Mouse (Mus musculus) yolk sac, embryonic 10.5 days (tissue): ENCODE measurements around the gene Rapgef5.

ENCODE experiments used
- DNase-seq: peaks from one replicate; pipeline ENCODE4 v3.0.0-alpha.2; 2017; ENCODE audit warnings: low spot score

The Rapgef5 gene

DNA sequence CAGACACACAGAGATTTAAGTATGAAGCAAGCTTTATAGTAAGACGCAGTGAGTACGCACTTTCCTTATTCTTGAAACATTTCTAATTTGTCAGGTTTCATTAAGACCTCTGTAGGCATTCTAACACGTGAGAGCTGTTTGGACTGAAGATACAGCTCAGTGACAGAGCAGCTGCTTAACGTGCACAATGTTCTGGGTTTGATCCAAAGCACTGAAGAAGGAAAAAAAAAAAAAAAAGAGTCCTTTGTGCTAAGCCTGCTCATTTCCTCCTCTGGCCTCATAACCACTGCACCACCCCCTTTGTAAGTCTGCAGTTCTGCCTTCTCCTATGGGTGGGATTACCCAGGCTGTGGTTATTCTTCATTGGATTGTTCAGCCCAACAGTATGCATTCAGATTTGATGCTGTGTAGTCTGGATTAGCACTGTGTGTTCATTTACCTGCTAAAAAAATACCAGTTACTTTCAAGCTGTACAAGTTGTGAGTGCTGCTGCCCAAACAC lies 103.3 kb downstream of the Rapgef5 start:
- no peak for DNase-seq

- DNase-seq: no peak
These were observed 106.7 kb downstream of the Rapgef5 start for GRCm38 (mm10) chr12:117622972-117623371.

GRCm38 (mm10) chr12:117627311-117627710 lies 111.0 kb downstream of the Rapgef5 start:
- no peak for DNase-seq

DNA sequence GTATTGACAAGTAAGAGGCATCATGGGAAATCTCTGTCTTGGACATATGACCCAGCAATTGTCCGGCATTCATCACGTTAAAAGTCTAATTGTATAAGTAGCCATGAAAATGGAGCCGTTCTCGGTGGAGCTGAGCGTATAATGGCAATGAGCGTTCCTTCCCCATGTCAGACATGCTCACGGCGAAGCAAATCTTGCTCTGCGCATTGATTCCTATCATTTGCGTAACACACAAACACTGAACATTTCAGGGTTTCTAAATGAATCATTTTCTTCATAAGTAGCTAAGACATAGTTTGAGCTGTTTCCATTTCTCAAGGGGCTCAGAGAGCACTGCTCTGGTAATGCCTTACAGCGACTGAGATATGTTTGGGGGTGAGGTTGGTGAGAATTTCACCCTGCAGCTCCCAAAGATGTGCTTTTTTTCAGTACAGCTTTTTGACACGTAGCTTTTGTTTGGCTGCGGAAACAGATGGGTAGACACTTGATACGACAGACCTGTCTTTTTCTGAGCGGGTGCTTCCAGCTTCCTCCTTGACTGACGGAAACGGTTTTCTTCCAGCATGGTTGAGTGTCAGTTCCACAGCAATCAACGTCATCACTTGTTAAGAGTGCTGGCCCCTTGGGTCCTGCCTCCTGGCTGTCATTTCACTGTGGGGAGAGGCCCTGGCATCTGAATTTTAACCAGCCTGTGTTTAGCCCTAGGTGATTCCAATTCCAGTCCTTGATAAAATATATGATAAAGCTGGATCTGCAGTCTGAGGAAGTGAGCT lies 112.2 kb downstream of the Rapgef5 start:
- no peak for DNase-seq

GRCm38 (mm10) chr12:117632133-117632532 lies 115.9 kb downstream of the Rapgef5 start:
- DNase-seq: no peak

DNA sequence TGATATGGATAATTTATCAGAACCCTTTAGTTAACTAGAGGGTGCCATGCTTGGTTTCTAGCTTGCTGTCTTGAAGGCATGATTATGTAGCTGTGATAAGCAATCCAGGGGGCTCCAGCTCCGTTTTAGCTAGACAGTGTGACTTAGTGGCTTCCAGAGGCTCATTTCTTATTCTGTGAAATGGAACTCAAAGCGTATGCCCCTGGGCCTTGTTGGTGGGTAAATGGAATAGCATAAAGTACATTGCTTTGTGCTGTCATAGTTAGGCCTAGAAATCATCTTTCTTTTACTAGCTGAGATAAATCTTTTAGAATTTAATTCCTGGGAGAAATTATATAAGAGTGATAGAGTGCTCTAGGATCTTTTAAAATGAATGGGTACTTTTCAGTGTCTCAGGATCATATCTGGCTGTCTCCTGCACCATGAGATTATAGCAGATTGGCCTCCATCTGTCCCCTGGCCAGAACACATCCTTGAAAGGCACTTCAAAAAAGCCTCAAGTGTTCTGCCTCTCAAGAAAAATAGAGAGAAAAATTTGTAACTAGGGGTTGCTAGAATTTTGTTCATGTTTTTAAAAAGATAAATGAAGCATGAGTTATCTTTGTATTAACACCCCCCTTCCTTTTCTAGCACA lies 120.0 kb downstream of the Rapgef5 start:
- no peak for DNase-seq

- DNase-seq: no peak
These were observed 120.7 kb downstream of the Rapgef5 start for GRCm38 (mm10) chr12:117636969-117637368.

GRCm38 (mm10) chr12:117638833-117639232 lies 122.6 kb downstream of the Rapgef5 start:
- DNase-seq: no peak

- DNase-seq: no peak
These were observed 123.3 kb downstream of the Rapgef5 start for GRCm38 (mm10) chr12:117639356-117640121.

DNA sequence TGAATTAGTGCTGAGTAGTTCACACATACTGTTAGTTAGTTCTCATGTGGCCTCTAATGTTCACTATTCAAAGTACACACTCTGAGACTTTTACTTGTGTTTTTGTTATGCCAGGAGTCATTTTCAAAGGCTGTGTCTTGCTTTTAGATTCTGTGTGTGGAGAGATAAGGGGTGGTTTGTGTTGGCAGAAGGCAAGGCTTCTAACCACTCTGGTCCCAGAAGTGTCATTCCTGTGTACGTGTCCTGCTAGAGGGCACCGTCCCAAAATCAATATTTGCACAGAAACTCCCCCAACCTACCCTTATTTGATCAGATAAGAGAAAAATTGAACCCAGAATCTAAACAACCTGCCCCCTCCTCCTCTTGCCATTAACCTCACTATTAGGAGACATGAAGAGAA lies 126.2 kb downstream of the Rapgef5 start:
- no peak for DNase-seq

GRCm38 (mm10) chr12:117645771-117646170 lies 129.5 kb downstream of the Rapgef5 start:
- DNase-seq: no peak

- DNase-seq: no peak
These were observed 137.7 kb downstream of the Rapgef5 start for GRCm38 (mm10) chr12:117653920-117654472.

DNA sequence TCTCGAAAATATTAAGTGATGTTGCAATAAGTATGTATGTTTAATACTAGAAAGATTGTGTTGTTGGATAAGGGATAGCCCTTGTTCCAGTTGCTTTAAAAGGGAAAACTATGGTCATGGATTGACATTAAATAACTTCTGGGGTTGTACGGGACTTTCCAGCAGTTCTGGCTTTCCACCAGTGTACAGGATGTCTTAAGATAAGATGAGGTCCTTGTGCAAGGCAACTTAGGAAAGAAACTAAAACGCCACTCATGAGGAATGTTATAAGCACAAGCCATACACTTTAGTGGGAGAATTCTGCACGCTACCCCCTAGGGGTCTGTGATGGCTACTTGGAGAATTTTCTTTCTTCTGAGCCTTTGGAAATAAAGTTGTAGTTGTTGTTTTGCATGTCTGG lies 140.7 kb downstream of the Rapgef5 start:
- no peak for DNase-seq

DNA sequence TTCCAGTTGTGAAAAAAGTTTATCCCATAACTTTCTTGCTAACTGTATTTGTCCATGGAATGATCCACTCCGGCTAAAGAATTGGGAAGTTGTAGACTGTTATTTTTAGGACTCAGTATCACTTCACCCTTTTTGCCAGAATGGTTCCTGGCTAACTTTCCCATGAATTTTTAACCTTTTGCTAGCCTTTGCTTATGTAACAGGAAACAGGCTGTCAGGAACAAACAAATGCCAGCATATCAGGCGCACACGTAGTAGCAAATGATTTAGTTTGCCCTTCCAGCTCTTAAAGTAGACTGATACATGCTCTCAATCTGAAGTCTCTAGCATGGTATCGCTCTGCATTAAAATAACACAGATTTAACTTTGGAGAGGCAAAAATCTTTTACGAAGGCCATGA lies 141.5 kb downstream of the Rapgef5 start:
- no peak for DNase-seq

GRCm38 (mm10) chr12:117658821-117659220 lies 142.5 kb downstream of the Rapgef5 start:
- DNase-seq: no peak

- peak; percentile 20 for DNase-seq
These were observed 144.1 kb downstream of the Rapgef5 start for GRCm38 (mm10) chr12:117660361-117660760.

GRCm38 (mm10) chr12:117661871-117662270 lies 145.6 kb downstream of the Rapgef5 start:
- DNase-seq: no peak

DNA sequence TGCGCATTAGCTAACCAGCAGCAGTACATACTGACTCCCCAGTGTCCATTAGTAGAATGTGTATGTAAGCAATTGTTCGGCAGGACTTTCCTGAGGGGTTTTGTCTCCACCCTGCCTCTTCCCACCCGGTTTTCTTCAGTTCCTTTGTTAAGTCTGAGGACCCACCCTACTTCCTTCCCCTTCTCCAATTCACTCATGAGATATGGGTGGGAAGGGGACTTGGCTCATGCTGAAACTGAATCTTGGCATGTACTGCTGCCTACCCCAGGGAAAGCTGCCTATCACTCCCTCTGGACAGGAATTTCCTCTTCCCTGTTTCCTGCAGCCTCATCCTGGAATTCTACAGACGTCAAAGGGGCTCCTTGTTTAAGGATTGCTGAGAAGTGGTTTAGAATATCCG lies 147.4 kb downstream of the Rapgef5 start:
- no peak for DNase-seq

- no peak for DNase-seq
These were observed 148.4 kb downstream of the Rapgef5 start for GRCm38 (mm10) chr12:117664644-117665043.

DNA sequence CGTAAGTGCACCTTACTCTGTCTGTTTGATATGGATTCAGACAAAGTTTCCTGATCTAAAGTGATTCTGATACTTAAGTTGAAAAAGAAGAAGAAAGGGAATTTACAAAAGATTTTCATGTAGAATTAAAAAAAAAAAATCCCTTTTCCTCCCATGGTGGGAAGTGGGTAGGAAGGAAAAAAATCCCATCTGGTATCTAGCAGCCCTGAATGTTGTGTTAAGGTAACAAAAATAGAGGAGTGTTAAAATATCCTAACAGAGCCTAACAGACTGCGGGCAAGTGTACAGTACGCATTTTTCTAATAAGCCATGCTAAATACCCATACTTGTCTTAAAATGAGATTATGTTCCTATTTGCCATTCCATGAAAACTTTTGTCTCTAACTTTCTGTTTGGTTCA lies 150.1 kb downstream of the Rapgef5 start:
- no peak for DNase-seq

DNA sequence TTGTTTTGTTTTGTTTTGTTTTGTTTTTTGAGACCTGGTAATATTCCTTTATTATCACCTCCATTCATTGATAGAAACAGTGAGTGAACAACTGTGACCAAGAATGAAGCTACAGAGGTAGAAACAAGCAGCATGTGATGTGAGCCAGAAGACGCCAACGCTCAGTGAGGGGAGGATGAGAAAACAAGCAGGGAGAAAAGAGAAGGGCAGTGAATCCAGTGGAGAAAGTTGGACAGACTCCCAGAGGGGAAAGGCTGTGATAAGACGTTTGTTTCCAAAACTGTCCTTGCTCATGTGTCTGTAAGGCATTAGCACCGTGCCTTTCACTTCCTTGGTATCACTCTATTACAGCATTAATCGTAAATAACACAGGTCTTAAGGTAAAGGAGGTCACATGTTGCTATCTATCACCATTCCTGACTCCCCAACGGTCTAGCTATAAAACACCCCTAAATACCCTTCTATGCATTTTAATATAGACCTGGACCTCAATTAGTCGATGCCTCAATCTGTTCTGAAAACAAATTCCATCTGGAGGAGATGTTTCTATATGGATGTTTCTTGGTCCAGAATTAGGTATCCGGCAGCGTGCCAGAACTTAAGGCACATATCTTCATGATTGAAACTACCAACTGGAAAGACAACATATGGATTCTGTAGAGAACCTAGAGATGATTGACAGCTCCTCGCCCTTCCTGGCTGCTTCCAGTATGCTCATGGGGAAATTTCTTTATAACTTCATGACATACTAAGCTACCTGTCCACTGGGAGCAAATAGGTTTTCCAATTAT lies 153.5 kb downstream of the Rapgef5 start:
- DNase-seq: no peak

DNA sequence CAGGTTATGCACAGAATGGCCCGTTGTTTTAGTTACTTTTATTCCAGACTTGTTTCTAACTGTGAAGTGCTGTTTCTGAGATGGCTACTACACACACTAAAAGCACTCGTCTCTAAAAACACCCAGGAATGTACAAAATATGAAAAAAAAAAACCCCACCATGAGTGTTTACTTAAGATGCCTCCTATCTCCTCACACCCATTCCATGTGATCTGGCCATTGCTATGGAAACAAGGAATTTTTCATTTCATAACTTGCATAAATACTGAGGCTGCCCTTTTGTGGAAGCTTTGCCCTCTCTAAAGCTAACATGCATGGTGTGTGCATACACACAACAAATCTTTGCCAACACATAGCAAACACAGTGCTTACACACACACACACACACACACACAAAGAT lies 156.9 kb downstream of the Rapgef5 start:
- DNase-seq: no peak
